Mouse (Mus musculus) heart, postnatal 4 days (tissue): Measurements from ENCODE around the gene Snrpe. TPM values are rescaled to one million over a fixed set of nuclear protein-coding genes. Genes with fewer than 3 reads are reported as not detected.
A peak's percentile ranks its signal among the peaks of the same experiment; 100 is the strongest.

Source experiments
- DNase-seq: peaks from one replicate; pipeline ENCODE4 v3.0.0; 2021
- total RNA-seq, 2 experiments: library from RNA; stranded (reverse); gene quantifications; 2 replicates each; pipeline ENCODE4 v1.2.3; 2021

Gene Snrpe
- 100 to 1,000 TPM; 144 to 149 TPM for total RNA-seq

DNA sequence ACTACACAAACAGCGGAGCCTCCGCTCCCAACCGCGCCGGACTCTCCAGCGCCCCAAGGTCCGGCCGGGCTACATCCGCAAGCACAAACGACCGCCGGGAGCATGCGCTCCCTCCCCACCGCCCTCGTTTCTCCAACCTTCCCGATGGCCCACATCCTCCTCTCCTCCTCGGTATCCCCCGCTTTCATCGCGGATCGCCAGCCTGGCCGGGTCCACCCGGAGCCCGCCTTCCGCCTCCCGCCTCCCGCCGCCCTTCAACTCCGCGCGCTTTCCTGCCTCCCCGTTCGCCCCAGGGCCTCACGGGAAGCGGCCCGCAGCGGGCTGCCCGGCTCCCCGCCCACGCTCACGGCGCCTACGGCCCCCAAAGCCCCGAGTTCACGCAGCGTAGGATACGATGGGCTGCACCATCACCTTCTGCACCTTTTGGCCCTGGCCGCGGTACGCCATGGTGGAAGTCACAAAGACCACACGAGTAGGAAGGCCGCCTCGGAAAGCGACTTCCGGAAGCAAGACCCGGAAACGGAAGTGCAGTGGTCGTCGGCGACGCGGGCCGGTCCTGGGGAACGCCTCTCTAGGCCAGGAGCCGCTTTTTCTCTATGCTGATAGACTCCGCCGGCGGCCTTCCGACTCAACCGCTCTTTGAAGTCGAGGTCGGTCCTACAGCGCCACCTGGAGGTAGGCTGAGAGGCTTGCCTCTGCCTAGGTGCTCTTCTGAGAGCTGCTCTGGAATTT is at the start of gene Snrpe:
Gene Snrpe (minus strand): TSS at position 521 of the 732 bp plus-strand sequence.
- DNase-seq = peak; percentile 99

DNA sequence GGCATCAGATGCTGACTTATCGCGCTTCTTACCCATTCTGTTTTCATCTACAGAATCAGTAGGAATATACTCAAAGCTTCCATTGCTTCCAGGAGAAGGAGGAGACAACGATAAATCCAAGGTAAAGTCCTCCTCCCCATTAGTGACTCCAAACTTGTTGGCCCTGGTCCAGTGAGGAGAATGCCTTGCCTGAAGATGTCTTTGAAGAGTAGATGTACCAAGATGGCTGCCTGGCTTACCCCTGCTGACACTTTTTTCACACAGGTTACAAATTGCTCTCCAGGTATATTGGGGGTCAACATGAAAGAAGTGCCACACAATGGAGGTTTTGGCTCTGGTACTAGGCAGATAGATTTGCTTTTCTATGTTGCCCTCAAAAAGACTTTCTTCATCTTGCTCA is 48.8 kb upstream of the Snrpe start:
- DNase-seq = no peak

DNA sequence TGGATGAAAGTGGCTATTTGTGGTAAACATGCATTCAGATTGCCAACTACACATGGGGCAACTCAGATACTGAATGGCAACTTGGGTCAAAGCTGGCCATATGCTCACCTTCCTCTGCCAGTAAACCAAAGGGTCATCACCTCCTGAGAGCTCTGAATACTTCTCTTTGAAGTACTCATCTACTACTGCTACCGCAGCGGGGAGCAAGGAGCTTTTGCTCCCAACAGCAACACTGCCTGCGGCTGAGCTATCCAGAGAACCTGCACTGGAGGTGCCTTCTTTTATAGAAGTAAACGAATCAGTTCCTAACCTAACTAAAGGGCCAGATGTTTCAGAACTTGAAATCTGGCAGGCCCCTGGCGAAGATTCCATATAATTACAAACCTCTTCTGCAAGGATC is 46.7 kb upstream of the Snrpe start:
- no peak for DNase-seq

DNA sequence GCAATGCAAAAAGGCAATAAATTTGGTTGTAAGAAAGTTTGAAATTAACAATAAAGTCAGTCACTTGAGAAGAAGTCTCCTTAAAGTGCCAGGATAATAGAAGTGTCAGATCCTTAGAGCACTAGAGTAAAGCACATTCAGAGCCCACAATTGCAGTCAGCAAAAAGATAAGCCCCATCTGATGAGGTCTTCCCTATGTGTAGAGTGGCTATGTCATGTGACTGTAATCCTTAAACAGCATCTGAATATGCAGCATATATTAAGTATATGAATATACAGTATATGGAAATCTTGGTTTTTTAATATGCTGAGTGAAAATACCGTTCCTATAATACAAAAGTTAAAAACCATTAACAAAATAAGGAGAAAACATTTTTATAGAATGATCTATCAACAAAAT is 42.9 kb upstream of the Snrpe start:
- DNase-seq = no peak

DNA sequence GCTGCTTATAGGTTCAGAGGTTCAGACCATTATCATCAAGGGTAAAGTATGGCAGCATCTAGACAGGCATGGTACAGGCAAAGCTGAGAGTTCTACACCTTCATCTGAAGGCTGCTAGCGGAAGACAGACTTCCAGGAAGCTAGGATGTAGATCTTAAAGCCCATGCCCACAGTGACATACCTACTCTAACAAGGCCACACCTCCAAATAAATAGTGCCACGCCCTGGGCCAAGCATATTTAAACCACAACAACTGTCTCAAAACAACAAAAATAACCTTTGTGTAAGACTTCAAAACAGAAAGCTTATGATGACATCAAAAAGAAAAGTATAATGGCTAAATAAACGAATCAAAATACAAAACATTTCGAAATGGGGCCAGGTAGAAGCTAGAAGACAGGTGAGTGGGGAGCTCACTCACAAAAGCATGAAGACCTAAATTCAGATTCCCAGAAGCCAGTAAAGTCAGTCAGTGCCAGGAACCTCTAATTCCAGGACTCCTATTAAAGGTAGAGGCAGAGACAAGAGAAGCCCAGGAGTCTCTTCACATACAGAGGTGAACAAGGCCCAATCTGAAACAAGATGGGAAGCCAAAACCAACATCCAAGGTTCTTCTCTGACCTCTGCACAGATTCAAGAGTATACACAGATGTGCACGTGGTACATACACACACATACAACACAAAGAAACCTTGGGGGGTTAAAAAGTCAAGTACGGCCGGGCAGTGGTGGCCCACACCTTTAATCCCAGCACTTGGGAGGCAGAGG is 40.4 kb upstream of the Snrpe start:
- no peak for DNase-seq

DNA sequence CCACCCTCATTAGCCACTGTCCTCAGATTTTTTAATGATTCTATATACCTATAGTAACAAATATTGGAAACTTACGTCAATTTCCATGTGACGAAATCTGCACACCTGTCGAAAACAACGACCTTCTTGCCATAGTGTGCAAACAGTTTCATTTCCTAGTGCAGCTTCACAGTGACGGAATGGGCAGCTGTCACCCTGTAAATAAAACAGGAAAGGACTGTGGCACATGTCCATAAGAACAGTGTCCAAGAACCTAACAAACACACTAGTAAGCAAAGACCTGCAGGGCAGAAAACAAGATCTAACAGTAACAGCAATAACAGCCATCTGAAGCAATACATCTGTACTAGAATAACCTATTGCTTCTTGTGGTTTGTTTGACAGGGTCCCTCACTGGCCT is 35.6 kb upstream of the Snrpe start:
- no peak for DNase-seq

DNA sequence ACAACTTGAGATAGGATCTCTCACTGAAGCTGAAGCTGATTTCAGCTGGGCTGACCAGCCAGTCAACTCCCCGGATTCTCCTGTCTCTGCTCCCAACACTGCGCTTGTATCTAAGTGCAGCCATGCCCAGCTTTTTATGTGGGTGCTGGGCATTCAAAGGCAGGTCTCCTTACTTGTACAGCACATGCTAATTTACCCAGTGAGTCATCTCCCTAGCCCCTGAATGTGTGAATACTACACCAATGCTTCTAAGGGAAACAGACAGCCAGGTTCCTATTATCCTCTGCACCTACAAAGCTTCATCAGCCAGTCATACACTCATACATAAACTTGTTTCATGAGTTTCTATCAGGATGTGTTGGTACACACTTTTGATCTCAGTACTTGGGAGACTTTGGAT is 31.1 kb upstream of the Snrpe start:
- DNase-seq = no peak

DNA sequence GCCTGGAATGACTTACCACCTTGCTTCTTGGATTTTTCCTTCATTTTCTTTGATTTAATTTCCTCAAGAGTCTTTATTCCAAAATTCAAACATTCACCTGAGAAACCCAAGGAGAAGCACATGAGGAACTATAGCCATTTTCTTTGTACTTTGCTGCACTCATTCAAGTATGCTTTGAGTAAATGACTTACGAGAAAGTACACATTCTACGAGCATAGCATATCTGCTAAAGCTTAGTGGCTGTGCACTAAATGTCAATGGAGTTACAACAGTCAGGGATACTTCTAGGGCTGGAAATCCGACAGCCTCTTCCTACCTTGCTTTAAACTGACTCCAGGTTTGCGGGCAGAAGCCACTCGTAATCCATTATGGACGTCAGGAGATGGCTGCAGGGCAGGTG is 28.4 kb upstream of the Snrpe start:
- DNase-seq = no peak

DNA sequence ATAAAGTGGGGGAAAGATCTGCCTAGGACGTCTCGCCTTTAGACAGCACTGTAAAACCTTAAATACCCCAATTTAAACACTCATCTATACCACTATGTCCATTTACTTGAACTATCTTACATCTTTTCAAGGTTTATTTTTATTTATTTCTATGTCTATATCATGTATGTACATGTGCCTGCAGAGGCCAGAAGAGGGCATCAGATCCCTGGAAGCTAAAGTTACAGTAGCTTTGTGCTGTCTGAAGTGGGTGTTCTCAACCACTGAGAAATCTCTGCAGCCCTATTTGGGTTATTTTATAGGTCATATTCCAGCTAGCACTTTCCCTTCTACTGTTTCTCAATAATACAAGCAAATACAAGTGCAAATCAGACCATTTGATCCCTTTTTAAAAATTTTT is 22.1 kb upstream of the Snrpe start:
- peak; percentile 21 for DNase-seq

DNA sequence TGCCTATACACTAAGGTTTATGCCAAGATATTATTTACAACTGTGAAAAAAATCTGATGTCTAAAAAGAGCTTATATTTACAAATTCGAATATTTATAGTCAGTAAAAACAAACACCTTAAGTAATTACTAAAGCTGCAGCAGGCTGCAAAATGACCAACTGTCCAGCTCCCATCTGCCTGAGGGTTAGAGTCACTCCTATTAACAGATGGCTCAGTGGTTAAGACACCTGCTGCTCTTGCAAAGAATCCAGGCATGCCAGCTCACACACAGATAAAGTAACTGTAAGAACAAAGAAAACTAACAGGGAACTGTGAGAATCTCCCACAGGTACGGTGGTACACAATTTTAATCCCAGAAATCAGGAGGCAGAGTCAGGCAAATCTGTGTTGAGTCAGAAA is 15.0 kb upstream of the Snrpe start:
- DNase-seq = no peak

DNA sequence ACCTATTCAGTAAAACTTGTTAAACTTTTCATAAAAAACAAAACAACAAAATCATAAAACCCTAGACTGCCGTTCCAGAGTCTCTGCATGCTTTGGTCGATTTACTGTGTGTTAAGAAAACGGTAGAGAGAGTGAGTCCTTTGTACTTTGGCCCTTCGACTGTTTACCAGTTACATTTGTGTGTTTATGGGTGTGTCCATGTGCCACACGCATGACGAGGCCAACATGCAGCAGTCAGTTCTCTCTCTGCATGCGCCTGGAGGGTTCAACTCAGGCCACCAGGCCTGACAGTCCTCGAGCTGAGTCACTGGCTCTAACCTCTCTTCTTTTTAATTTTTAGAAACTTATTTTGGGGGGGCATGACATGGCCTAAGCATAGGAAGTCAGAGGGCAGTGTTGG is 8.2 kb upstream of the Snrpe start:
- DNase-seq = no peak

DNA sequence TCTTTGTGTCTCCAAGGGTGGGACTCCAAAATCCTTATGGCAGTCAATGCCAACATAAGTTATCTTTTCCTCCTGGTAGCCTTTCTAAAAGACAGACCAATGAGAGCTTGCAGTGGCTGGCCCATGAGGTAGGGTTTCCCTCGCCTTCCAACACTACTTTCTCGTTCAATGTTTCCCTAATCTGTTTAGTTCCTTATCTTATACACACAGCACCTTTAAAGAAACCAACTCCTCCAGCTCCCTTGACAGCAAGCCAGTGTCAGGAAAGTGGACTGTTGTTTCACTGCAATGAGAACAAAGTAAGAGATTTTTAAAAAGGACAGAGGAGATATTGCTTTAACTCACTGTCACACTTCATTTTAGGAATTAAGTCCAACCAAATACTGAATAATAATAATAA is 7.8 kb upstream of the Snrpe start:
- DNase-seq = no peak

DNA sequence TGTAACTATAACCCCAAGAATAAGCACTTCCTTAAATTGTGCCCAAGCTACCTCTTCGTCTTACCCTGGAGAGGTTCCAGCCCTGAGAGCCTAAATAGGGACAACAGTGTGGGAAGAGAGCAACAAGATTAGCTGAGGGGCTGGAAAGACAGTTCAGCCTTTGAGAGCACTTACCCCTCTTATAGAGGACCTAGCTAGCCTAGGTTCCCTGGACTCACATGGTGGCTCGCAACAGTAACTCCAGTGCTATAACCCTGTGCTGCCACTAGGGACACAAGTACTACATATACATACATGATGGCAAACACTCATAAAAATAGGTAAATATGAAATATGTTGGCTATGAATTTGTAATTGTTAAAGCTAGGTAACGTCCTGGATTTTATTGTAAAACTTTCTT is 3.7 kb upstream of the Snrpe start:
- no peak for DNase-seq

DNA sequence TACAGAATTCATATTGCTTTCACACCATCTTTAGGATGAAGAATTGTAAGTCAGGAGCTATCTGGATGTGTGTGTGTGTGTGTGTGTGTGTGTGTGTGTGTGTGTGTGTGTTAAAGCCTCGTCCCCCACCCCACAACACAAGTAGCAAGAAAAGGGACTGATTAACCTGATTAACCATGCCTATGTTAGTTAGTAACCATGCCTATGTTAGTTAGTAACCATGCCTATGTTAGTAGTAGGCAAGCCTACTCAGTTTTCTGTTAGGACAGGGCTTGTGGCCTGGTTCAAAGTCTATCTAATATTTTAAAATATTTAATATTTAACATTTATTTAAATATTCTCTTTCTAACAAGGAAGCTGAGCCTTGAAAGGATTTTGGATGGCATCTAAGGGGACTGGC is 1.3 kb upstream of the Snrpe start:
- DNase-seq = no peak

DNA sequence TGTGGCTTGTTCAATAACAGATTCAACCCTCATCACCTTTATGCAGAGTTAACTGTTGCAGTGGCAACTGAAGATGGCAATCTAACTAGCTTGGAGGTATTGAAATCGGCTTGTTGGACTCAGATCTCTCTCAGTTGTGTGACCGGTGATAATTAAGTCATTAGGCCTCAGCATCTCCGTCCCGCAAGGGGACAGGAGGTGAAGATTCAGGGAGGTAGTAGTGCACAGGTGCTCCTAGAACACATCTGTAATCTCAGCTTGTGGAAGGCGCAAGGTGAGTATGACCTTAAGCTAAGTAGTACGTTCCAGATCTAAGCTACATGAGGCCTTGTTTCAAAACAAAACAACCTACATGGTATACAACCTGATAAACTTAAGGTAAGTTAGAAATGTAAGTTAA is 510 bp upstream of the Snrpe start:
- DNase-seq = no peak

DNA sequence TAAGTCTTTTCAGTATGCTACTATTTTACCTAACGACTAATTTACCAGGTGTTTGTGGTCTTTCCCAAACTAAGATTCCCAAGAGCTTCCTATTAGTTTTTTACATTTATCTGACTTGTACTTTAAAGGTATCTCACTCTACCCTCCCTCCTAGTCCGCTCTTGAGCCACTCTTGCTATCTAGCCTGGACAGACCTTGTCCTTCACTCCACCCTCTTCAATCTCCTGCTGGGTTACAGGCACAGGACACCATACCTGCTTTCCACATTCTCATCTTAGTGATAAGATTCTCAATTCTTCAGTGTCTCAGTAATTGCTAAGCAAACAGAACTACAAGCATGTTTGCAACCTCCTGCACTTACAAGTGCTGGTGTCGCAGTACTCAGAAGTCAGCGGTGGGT is 6.9 kb downstream of the Snrpe start:
- no peak for DNase-seq

DNA sequence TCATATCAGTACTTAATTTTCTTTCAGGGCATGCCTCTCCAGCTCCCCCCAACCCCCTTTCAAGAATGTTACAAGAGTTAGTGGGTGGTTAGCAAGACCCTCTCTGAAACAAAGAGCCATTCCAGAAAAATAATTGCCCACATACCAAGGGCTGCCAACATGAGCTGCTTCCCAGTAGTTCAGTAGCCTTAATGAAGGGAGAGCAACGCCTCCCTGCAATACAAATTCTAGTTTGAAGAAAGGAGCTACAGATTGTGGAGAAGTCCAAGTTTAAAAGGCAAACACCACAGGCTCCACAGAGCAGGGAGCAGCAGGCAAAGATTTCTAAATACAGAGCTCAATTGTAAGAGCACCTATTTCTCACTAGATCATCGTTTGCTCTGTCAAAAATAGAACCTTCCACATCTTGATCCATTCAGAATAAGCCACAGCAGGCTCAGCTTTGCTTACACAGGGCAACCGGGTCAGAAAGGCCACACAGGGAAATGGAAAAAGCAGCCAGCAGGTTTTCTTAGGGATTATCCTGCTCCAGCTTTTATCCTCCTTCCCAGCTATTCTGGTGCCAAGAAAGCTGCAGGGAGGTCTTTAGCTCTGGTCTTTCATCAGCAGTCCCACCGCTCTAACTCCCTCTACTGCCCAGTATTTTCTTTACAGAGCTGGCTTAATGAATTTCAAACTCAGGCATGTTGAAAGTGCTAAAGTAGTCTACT is 13.6 kb downstream of the Snrpe start:
- peak; percentile 38 for DNase-seq

DNA sequence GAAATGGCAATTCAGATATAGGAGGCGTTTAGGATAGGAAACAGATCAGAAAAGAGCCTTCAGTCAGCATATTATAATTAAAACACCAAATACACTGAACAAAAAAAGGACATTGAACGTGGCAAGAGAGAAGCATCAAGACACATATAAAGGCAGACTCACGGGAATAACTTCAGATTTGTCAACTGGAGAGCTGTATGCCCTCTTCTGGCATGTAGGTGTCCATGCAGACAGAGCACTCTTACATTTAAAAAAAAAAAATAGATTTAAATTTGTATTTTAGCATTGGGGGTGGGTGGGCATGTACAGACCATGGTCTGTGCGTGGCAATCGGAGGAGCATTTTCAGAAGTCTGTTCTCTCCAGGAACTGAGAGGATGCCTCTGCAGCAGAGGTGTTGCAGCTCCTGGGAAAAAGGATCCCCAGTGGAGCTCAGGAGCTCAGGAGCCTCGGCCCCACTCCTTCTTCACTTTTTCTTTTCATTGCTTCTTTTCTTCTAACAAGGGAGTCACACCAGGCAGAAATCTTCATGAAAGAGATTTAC is 24.0 kb downstream of the Snrpe start:
- no peak for DNase-seq

DNA sequence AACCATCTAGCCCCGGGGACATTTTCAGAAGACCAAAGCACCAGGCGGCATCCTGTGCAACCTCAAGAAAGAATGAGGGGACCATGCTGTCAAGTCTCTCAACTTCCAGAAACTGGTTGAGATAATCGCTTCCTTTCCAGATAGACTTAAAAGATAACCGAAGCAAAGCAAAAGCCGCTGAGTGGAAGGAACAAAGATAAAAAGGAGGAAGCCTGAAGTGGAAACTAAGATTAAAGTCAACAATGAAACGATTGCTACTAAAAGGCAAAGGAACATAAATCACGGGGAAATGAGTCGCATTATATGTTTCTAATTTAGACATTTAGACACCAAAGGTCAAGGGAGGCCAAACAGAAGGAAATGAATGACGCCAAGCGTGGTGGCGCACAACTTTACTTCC is 38.8 kb downstream of the Snrpe start:
- no peak for DNase-seq
